Mouse (Mus musculus) frontal cortex, adult 2 months (tissue): ENCODE measurements around the gene Armc7. TPM values are rescaled to one million over a fixed set of nuclear protein-coding genes. Genes with fewer than 3 reads are reported as not detected.
"Not testable (repeated sequence)": the region's sequence is repeated elsewhere in the genome, so short reads cannot be mapped to it uniquely, and the experiment has no call there.

Experiments
- DNase-seq, 2 experiments: peaks; one replicate each; pipeline ENCODE4 v3.0.0; 2022; ENCODE audit warnings: low spot score in 1 of 2; ENCODE audit errors: extremely low spot score in 1 of 2
- polyA plus RNA-seq: library from polyadenylated mRNA; depleted of rRNA; stranded (reverse); fragments of >200 nt; gene quantifications from 2 replicates; pipeline ENCODE4 v1.2.3, GENCODE M21; 2012

Armc7 gene
- polyA plus RNA-seq, 1 experiment: 9.9 TPM

DNA sequence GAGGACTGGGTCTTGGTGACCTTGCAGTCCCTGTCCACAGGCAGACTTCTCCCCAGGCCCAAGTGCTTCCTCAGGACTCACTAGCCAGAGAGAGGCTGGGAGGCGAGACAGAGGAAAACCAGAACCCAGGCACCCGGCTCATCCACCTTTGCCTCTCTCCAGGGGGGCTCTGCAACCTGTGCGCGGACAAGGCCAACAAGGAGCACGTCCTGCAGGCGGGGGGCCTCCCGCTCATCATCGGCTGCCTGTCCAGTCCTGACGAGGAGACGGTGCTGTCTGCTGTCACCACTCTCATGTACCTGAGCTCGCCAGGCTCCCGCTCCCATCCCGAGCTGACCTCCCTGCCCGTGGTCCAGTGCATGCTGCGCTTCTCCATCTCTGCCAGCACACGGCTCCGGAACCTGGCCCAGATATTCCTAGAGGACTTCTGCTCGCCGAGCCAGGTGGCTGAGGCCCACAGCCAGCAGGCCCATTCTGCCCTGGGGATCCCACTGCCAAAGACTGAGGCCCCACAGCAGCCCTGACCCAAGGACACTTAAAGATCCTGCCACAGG is 13.2 kb downstream of the Armc7 start:
- DNase-seq: no peak

GRCm38 (mm10) chr11:115490441-115491355 is 15.2 kb downstream of the Armc7 start:
- DNase-seq: no peak

DNA sequence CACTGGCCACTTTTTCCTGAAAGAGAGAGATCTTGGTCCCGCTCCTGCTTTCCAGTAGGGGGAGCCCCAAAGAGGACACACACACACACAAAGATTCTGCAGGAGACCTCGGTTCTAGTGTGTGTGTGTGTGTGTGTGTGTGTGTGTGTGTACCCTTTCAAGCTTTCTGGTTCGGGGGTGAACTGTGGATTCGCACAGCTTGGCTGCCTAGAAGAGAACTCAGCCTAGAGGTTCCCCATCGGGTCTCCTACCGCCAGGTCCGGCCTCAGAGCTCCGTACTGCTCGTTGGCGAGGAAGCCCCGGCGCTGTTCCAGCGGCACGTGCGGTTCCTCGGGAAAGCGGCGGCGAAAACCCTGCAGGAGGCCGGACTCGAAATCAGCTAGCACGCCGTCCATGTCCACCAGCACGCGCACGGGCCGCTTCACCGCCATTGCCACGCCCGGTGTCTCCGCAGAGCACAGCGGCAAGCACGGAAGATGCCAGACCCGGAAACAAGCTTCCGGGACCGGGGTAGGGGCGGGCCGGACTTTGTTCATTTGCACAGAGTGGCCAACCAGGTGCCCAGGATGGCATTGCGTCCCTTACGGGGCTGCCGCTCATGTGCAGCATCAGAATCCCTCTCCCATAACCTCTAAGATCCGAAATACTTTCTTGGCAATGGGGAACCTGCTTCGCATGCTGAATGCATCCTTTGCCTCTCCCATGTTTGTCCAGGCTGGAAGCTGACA is 16.1 kb downstream of the Armc7 start, which contains the start of gene Nt5c:
Gene Nt5c, minus strand, starts transcription at position 507 of the 728 bp plus-strand sequence.
- DNase-seq: peak; percentile 78 to 85

DNA sequence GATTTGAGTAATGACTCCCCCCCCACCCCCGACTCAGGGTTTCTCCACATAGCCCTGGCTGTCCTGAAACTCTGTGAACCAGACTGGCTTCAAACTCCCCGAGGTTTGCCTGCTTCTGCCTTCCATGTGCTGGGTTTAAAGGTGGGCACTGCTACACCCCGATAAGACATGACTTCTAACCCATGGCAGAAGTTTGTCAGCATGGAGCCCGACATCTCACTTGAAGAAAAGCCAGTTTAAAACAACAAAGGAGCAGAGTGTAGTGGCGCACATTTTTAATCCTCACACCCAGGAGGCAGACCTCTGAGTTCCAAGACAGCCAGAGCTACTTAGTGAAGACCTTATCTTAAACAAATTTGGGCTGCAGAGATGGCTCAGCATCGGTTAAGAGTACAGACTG is 16.9 kb downstream of the Armc7 start:
- no peak for DNase-seq

DNA sequence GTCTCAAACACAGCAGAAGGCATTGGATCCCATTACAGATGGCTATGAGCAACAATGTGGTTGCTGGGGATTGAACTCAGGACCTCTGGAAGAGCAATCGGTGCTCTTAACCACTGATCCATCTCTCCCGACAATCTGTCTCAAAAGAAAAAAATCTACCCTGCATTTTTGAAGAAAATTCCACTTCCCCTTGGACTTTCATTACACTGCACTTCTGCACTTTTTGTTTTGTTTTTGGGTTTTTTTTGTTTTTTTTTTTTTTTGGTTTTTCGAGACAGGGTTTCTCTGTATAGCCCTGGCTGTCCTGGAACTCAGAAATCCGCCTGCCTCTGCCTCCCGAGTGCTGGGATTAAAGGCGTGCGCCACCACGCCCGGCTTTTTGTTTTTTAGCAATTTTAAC is 21.1 kb downstream of the Armc7 start:
- not testable (repeated sequence) for DNase-seq

DNA sequence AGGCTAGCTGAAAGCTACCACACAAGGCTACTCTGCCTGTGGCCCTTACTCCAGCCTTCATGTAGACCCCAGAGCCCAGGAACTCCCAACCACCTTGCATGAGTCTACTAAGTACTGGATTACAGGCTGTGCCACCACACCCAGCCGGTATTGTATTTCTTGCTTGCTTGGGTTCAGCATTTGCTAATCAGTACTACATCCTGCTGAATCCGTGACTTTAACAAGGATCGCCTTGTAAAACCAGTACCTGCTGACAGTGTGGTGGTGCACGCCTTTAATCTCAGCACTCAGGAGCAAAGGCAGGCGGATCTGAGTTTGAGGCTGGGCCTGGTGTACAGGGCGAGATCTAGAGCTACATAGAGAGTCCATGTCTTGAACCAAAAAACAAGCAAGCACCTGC is 27.2 kb downstream of the Armc7 start:
- no peak for DNase-seq

GRCm38 (mm10) chr11:115506586-115506985 is 31.1 kb downstream of the Armc7 start:
- DNase-seq: no peak

- DNase-seq: no peak
Measured at GRCm38 (mm10) chr11:115508061-115508460, 32.6 kb downstream of the Armc7 start.

DNA sequence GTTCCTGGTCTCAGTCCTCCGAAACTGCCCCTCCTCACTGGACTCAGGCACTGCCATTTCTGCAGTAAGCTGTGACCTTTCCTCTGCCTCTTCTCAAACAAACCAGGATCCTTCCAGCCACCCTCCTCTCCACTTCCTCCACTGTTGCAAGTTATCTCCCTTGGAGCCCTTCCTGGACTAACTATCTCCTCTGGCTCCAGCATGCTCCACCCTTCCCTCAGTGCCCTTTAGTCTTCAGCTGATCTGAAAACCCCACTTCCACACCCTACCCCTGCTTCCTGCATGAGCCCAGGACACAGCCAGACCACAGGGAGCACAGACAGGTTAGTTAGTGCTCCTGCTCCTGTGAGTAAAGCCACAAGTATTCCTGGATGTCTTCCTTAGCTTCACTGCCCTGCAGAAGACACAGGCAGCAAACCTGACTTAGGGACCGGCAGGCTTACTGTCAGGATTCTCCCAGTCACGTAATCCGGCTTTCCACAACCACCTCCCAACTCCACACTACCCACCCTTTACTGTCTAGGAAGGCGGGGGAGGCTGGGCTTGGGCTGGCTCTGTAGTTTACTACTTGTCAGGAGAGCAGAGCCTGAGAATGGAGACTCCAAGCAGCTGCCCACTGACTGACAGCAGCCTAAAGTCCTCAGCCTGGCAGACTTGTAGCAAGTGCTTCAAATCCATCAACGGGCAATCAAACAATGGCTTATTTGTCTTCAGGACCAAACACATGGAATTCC is 34.5 kb downstream of the Armc7 start:
- peak in 1 of 2 experiments; percentile 50 for DNase-seq

GRCm38 (mm10) chr11:115510507-115510888 is 35.0 kb downstream of the Armc7 start:
- DNase-seq: no peak

DNA sequence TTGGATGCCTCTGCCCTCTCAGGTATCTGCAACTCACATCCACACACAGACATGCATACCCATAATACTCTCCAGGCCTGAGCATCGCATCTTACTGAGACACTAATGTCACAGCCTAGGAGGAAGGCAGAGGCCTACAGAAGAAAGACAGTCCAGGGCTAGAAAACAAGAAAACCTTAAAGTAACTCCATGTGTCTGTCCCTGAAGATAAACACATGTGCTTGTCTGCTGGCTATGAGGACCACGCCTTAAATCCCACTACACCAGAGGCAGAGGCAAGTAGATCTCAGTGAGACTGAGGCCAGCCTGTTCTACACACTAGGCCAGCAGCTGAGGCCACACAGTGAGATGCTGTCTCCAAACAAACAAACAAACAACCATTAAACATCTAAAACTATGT is 35.7 kb downstream of the Armc7 start:
- no peak for DNase-seq

- DNase-seq: no peak
Measured at GRCm38 (mm10) chr11:115512004-115512403, 36.5 kb downstream of the Armc7 start.

GRCm38 (mm10) chr11:115512407-115513183 is 37.1 kb downstream of the Armc7 start:
- no peak for DNase-seq

GRCm38 (mm10) chr11:115513271-115514237 is 38.1 kb downstream of the Armc7 start:
- peak; percentile 29 to 64 for DNase-seq

GRCm38 (mm10) chr11:115514238-115514663 is 38.8 kb downstream of the Armc7 start, which contains the start of gene Jpt1:
Jpt1 (minus strand) TSS chr11:115514387.
- peak; percentile 94 to 99 for DNase-seq

DNA sequence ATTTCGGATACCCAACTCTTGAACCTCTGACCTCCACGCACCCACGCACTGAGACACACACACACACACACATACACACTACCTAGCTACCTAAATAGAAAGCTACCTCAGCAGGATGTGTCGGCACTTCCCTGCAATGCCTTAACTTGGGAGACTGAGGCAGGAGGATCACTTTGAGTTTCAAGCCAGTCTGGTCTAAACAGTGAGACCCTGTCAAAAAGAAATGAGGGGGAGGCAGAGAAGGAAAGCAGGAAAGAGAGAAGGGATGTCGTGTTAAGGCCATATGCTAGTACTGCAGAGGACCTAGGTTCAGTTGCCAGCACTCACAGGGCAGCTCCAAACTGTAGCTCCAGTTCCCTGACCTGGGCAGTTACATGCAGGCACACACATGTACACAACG is 39.6 kb downstream of the Armc7 start:
- DNase-seq: no peak

GRCm38 (mm10) chr11:115516942-115517341 is 41.5 kb downstream of the Armc7 start:
- no peak for DNase-seq

DNA sequence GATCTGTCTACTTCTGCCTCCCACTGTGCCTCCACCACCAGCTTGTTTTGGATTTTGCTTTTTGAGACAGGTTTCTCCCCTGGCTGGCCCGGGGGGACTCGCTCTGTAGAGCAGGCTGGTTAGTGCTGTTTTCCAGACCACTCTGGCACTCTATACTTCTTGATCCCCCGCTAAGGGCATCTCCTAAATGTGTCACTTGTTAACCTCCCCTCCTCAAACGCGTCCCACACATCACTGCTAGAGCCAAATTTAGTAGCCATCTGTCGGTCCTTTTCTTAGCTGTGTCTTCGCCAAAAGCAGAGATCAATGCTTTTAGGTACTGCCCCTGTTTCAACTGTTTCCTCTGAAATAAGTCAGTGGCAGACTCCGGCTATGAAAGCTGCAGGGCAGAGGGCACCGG is 43.2 kb downstream of the Armc7 start:
- DNase-seq: peak; percentile 51 to 63

DNA sequence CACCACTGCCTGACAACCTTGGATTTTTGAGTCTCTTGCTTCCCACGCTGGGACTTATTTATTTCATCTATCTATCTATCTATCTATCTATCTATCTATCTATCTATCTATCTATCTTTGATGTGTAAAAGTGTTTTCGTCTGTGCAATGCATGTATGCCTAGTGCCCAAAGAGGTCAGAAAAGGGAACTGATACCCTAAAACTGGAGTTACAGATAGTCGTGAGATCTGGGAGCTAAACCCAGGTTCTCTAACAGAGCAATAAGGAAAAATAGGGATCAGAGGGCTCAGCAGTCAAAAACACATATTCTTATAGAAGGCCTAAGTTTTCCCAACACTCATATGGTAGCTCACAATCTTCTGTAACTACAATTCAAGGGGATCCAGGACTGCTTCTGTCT is 44.1 kb downstream of the Armc7 start:
- no peak for DNase-seq
